Mouse (Mus musculus): ENCODE measurements around the gene Apool. TPM values are rescaled to one million over a fixed set of nuclear protein-coding genes. Genes with fewer than 3 reads are reported as not detected.
"Not testable (repeated sequence)": the region's sequence is repeated elsewhere in the genome, so short reads cannot be mapped to it uniquely, and the experiment has no call there.

Apool gene
- polyA plus RNA-seq, 1 experiment from 2014 or later, result 32.2 TPM

DNA sequence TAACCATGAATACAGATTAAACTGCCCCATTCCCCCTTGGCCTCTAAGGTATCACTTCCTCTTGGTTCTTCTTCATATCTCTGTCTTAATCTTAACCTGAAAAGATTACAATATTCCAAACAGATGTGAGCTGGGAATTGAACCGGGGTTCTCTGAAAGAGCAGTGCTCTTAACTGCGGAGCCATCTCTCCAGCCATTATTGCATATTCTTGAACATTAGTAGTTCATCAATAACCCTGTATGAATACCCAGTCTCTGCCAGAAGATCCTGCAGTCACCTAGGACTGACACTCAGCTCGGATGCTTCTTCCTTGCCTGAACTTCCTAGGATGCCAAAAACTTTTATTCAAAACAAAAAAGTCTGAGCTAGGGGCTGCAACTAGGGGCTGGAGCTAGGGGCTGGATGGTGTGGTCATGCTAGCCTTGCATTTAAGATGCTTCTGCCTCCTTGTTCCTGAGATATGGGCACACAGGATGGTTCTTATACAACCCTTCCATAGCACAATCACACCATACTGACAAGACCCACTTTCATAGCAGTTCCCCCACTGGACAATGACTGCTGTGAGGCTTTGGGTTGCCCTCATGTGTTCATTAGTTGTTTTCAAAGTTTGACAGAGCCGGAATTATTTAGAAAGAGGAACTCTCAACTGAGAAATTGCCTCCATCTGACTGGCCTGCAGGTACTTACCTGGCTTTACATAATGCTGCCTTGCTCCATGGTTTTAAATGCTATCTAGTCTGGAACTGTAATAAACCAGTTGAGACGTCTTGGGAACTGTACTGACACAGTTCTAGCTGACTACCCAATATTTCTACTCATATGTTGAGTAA, 59.7 kb downstream of the Apool start:
- not testable (repeated sequence) for H3K27ac ChIP-seq (ENCODE audit: low read depth, low read length); H3K4me3 ChIP-seq (ENCODE audit: low read depth, low read length); H3K9me3 ChIP-seq (replicated peaks; ENCODE audit: control insufficient read depth, low read length); H3K4me1 ChIP-seq (ENCODE audit: control insufficient read depth, insufficient read depth, low read length); H3K36me3 ChIP-seq (ENCODE audit: control insufficient read depth, insufficient read depth, low read length); H3K9ac ChIP-seq (ENCODE audit: low read length); H3K4me2 ChIP-seq (ENCODE audit: low read length); H3K27me3 ChIP-seq (replicated peaks; ENCODE audit: control insufficient read depth, insufficient read depth, low read length)
- WGBS, result 86% methylated on average over 5 of the region's 5 CpGs
- peak; percentile 19 for DNase-seq (ENCODE audit: low spot score)
- ATAC-seq, result peak; percentile 96

DNA sequence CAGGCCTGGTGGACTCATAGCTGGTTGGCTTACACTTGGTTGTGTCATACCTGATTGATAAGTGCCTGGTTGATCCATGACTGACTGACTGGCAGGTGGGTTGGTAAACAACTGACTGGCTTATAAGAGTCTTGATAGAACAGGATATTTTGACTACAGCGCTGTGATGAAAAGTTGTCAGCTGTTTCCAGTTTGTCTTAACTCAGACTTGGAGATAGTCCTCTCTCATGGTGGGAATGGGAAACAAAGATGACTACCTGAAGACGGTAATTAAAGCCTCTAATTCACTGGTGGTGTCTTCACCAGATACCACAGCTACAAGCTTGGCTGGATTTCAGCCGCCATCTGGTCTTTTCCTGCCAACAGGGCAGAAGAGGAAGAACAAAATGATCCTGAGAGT, 95.5 kb downstream of the Apool start, which contains the start of gene Satl1:
TSS of gene Satl1 (minus strand) at position 101 of the 400 bp plus-strand sequence.
- H3K4me1 ChIP-seq (ENCODE audit: control insufficient read depth, insufficient read depth, low read length), result no peaks in the 10 kb centered on the region
- DNase-seq (ENCODE audit: low spot score) (no peak), ATAC-seq (no peak)
- WGBS, result 89% methylated on average over 3 of the region's 3 CpGs
- no peaks in the 10 kb centered on the region for H3K27me3 ChIP-seq (replicated peaks; ENCODE audit: control insufficient read depth, insufficient read depth, low read length)
- no peak within 1 kb of the TSS for H3K9ac ChIP-seq (ENCODE audit: low read length)
- H3K4me2 ChIP-seq (ENCODE audit: low read length), result no peak within 1 kb of the TSS
- H3K27ac ChIP-seq (ENCODE audit: low read depth, low read length), result no peak within 1 kb of the TSS
- no peak within 1 kb of the TSS for H3K4me3 ChIP-seq (ENCODE audit: low read depth, low read length)
- no peaks in the 10 kb centered on the region for H3K9me3 ChIP-seq (replicated peaks; ENCODE audit: control insufficient read depth, low read length)
- H3K36me3 ChIP-seq (ENCODE audit: control insufficient read depth, insufficient read depth, low read length), result no peaks in the 10 kb centered on the region

DNA sequence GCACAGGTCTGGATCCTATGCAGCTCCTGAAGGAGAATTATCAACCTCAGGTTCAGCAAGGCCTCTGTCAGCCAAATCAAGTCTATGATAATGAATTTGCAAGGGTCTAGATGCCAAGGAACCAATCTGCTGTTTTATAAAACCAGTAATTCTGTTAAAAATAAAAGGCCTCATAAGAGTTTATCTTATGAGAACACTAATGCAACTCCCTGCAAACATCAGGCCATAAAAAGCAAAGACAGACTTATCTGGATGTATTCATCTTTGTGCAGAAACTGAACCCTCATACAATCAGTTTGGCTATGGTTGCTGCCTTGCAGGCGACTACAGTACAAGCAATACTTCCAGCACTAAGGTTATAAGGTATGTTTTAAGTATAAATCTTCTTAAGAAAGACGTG, 101.2 kb downstream of the Apool start:
- no peaks in the 10 kb centered on the region for H3K9me3 ChIP-seq (replicated peaks; ENCODE audit: control insufficient read depth, low read length)
- no peak overlapping the region for H3K4me3 ChIP-seq (ENCODE audit: low read depth, low read length)
- no peak for ATAC-seq

More for the DNA sequence above, 101.2 kb downstream of the Apool start:
- no peaks in the 10 kb centered on the region for H3K36me3 ChIP-seq (ENCODE audit: control insufficient read depth, insufficient read depth, low read length)
- no peak overlapping the region for H3K4me2 ChIP-seq (ENCODE audit: low read length)
- no peak overlapping the region for H3K27ac ChIP-seq (ENCODE audit: low read depth, low read length)
- 70% methylated on average over 2 of the region's 2 CpGs for WGBS
- no peaks in the 10 kb centered on the region for H3K27me3 ChIP-seq (replicated peaks; ENCODE audit: control insufficient read depth, insufficient read depth, low read length)
- H3K9ac ChIP-seq (ENCODE audit: low read length), result no peak overlapping the region
- DNase-seq (ENCODE audit: low spot score), result no peak
- no peaks in the 10 kb centered on the region for H3K4me1 ChIP-seq (ENCODE audit: control insufficient read depth, insufficient read depth, low read length)

Other genes starting within 250 kb of the Apool start
- gene 4933403O08Rik, start 72.3 kb upstream of the Apool start, polyA plus RNA-seq (2014; fragmentation: Nextera tagmentation; extraction: Ambion mirVana), result 0.11 TPM in 1 of 2 replicates, not detected in the other
- gene Satl1, start 95.4 kb downstream of the Apool start, polyA plus RNA-seq (2014; fragmentation: Nextera tagmentation; extraction: Ambion mirVana), result not detected in 2 replicates
- gene 2010106E10Rik, start 183.9 kb downstream of the Apool start, polyA plus RNA-seq (2014; fragmentation: Nextera tagmentation; extraction: Ambion mirVana), result not detected in 2 replicates

All from forebrain, embryonic 14.5 days (tissue).